Mouse (Mus musculus): ENCODE measurements at regions not wholly inside any gene's neighbourhood (a gene's known extent, or its start where the extent isn't known, plus 50 kb on each side); places are given as distances from the start of the nearest gene placed in this dataset.
A peak's percentile ranks its signal among the peaks of the same experiment; 100 is the strongest.
"Not testable (repeated sequence)": the region's sequence is repeated elsewhere in the genome, so short reads cannot be mapped to it uniquely, and the experiment has no call there.

- DNase-seq, result no peak
Measured at GRCm38 (mm10) chr19:19347017-19347416, 236.0 kb upstream of the Rorb start.

DNA sequence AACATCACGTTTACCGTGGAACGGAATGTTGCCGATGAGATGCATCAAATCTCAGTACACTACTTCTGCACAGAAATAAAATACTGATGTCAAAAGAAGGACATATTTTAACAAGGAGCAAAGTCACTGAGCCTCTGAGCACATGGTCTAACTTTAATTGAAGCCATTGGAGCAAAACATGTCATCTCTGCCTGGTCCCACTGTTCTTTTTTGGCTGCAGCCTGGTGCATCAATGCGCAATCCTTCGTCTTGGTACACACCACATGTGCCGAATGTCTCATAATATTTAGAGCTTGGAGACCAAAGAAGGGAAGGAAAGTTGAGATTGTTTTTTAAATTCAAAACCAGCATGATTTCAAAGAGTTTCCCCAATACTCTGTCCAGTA, 233.4 kb upstream of the Rorb start:
- no peak for DNase-seq

DNA sequence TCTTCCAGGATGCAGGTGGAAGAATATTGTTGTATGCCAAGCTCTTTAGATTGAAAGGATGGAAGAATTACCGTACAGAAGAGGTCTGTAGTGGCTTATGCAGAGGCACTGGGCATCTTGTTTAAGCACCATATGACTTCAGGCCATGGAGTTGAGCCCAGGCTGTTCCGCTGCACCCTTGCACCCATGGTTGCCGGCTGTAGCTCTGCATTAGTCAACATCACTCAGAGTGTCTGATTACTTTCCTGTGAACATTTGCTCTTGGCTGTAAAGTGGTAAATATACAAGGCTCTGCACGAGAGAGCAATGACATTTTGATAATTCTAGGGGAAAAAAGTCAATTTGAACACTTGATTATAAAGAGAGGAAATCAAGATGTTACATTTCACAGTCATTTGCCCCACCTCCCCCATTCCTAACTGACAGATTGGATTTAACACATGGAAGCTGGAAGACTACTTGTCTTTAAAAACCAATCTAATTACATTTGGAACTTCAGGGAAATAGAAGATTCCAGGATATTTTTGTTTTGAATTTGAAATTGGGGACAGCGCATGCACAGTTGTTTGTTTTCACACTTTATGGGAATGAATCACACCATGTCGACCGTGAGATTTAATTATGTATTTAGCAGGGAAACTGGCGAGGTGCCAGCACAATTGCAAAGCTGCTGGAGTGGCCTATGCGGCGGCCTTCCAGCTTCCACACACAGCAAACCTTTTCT, 232.9 kb upstream of the Rorb start:
- DNase-seq, result no peak

GRCm38 (mm10) chr19:19307142-19307541, 196.1 kb upstream of the Rorb start:
- DNase-seq, result not testable (repeated sequence)

- DNase-seq, result no peak
Measured at GRCm38 (mm10) chr19:19306476-19307131, 195.6 kb upstream of the Rorb start.

GRCm38 (mm10) chr19:19285864-19286263, 174.9 kb upstream of the Rorb start:
- DNase-seq, result not testable (repeated sequence)

- DNase-seq, result no peak
Measured at GRCm38 (mm10) chr19:19246837-19247560, 136.0 kb upstream of the Rorb start.

DNA sequence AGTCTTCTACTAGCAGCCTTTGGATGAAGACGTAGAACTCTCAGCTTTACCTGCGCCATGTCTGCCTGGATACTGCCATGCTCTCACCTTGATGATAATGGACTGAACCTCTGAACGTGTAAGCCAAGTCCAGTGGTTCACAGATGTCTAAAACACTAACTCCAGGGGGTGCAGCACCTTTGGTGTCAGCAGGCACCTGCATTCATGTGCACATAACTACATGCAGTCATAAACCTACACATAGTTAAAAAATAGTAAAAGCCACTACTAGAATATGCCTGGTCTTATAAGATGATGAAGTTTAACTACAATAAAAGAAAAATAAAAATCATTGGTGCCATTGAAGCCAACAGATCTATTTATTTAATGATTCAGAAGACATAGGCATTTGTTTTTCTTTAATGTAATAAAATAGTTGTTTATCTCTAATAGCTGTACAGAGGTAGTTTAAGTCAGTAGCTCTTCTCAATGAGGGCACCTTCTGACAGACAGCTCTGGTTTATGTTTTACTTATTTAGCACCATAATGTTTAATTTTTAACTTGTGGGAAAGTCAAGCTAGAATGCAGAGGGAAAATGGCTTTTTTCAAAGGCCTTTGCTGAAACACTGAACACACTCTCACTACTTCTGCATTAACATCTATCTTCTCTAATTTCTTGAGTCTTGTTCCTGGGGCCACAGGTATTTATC, 118.5 kb upstream of the Rorb start:
- DNase-seq, result no peak

DNA sequence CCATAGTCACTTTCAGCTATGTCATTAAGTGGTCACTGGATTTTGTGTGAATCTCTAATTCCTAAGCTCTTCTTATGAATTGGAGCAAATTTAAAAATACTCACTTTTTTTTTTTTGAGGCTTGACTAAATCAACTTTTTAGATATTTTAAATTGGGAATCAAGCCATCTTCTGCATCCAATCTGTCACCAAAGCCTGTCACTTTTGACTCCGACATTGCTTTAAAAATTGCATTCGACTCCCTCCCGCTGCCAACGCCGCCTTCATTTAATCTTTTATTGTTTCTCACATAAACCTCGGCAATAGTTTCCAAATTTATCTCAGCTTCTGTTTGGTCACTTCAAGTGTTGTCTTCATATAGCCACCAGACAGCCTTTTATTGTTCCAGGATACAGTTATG, 109.8 kb upstream of the Rorb start:
- DNase-seq, result no peak

- DNase-seq, result no peak
Measured at GRCm38 (mm10) chr19:19219352-19219751, 108.4 kb upstream of the Rorb start.

DNA sequence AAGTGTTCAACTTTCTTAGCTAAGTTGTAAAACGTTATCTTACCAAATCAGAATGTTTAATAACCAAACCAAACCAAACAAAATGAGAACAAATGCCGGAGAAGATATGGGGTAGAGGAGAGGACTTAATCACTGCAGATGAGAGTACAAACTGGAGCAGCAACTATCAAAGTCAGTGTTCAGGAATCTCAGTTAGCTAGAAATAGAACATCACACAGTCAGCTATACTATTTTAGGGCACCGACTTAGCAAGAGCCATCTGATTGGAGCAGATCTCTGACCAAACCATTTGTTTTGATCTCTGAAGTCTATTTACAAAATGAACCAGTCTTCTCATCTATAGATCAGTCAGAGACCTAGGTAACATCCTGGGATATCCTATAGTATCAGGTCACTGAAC, 107.7 kb upstream of the Rorb start:
- DNase-seq, result peak; percentile 8 to 10

- DNase-seq, result peak; percentile 19 to 25
Measured at GRCm38 (mm10) chr19:19199534-19199933, 88.5 kb upstream of the Rorb start.

GRCm38 (mm10) chr19:19198780-19199179, 87.8 kb upstream of the Rorb start:
- no peak for DNase-seq

GRCm38 (mm10) chr19:19194728-19195127, 83.7 kb upstream of the Rorb start:
- DNase-seq, result no peak

DNA sequence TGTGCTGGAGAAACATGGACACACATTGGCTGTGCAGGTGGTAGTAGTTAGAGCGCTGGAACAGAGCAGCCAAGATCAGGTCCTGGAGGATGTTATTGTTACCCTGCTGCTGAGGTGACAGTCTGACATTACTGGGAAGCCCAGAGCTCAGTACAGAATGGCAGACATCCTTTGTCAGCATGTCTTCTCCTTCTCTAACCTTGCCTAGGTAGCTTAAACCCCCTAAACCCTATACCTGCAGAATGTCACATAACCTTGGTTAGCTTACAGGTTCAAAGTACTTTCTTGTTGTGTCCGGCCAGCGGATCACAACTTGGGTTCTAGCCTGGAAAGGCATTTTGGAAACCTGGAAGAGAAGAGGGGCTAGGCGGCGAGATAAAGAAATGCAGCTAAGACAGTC, 83.3 kb upstream of the Rorb start:
- DNase-seq, result no peak

- DNase-seq, result no peak
Measured at GRCm38 (mm10) chr19:19172767-19173166, 61.8 kb upstream of the Rorb start.

DNA sequence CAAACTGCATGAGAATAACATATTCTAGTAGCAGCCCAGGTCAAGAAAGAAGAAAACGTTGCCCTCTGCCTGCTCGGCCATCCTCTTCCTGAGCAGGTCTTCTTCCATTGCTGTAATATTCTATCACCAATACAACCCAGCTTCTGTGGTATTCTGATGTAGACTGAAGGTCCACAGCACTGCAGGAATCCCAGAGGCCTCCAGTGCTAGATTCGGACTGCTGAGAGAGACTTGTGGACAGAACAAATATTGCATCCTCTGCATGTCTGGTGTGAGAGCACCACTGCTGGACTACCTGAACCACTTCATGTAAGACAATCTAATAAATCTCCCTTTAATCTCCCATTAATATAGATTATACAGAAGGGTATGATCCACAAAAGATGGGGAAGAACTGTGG, 59.8 kb upstream of the Rorb start:
- DNase-seq, result no peak

Data from heart, adult 18-20 months (tissue).